Mouse (Mus musculus): Measurements from ENCODE around the gene Grm7. TPM values are rescaled to one million over a fixed set of nuclear protein-coding genes. Genes with fewer than 3 reads are reported as not detected.

Grm7 gene
- total RNA-seq, 1 experiment from 2014 or later = not detected

DNA sequence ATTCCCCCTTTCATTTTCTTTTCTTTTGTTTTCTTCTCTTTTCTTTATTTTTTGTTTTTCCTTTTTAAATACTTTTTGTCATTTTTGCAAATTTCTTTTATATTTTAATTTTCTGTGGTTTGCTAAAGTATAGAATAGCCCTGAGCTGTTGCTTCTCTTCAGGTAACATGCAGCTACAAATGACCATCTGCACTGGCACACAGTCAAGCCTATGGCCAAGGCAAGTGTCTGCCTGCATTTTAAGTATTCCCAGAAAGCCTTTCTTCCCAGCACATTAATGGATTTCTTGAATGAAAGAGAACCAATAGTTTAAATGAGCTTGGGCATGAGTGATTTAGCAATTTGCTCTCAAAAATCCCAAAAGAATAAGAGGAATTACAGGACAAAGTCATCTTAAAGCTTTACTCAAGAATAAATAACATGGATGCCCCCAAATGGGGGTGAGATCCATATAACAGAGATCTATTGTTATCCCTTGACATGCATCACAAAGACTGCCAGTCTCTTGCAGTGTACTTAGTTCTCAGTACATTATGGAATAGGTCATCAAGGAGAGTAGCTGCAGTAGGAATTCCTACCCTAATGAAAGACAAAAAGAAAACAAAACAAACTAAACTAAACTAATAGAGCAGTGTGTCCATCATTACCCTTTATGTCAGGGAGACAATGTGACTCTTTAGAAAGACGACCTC lies 865.5 kb downstream of the Grm7 start:
- no peak for ATAC-seq (replicated peaks; ENCODE audit: low read depth, poor library complexity, severe bottlenecking)

DNA sequence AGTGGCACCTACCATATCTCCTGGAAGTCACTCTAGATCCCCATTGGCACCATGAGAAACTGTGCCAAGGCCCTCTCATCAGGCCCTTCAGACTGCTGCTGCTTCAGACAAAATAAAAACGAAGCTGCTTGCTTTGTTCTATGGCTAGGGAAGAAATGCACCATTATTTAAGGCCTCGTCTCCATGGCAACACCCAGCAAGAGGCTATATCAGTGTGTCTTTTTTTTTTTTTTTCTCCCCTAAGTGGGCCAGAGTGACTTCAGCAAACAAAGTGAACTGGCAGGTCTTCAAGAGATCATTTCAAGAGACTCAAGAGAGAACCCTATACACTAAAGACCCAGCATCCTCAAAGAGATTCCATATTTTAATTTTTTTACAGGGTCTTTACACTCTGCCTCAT lies 867.0 kb downstream of the Grm7 start:
- no peak for ATAC-seq (replicated peaks; ENCODE audit: low read depth, poor library complexity, severe bottlenecking)

DNA sequence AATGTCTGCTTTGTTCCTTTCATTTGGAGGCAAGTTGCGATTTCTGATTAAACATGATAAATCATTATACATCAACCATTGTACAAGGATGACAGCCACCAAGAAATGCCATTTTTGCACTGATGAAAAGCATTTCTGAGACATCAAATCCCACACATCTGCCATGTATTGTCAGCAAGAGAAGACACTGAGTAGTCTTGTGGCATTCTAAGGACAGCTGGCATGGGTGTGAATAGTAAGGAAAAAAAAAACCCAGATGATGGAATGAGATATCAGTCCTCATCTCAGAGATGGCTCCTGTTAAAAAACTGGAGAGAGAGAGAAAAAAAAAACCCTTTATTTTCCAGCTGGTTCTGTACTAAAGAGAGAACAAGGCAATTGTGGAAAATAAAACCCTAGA lies 875.8 kb downstream of the Grm7 start:
- ATAC-seq (replicated peaks; ENCODE audit: low read depth, poor library complexity, severe bottlenecking) = no peak

DNA sequence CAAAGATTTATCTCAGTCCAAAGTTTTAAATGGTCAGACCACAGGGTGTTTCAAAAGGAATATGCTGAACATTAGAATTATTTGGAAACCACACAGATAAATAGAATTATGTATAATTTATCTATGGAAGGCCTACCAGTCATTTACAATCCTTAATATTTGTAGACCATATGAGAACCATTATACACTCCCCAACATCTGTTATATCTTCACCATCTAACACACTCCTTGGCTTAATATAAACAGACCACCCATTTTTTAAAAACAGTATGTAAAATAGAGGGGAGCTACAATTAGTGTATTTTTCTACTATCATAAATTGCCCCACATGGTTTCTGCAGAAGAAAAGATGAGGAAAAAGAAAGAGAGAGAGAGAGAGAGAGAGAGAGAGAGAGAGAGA lies 876.7 kb downstream of the Grm7 start:
- ATAC-seq (replicated peaks; ENCODE audit: low read depth, poor library complexity, severe bottlenecking) = no peak

DNA sequence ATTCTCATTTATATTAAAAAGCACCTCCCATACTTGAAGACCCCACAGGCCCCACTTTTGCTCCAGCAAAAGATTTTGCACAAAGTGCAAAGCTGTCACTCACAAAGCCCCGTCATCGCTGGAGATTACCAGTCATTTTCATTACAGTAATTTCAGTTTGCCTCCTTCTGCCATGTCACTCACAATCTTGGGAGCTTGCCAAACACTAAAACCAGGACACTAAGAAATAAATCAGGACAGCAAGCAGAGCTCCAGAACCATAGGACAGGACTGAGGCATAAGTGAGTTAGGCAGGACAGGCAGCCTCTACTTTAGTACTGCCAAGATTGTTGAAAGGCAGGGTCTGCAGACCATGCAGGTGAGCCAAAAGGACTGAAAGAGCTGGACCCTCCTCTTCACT lies 884.6 kb downstream of the Grm7 start:
- no peak for ATAC-seq (replicated peaks; ENCODE audit: low read depth, poor library complexity, severe bottlenecking)

DNA sequence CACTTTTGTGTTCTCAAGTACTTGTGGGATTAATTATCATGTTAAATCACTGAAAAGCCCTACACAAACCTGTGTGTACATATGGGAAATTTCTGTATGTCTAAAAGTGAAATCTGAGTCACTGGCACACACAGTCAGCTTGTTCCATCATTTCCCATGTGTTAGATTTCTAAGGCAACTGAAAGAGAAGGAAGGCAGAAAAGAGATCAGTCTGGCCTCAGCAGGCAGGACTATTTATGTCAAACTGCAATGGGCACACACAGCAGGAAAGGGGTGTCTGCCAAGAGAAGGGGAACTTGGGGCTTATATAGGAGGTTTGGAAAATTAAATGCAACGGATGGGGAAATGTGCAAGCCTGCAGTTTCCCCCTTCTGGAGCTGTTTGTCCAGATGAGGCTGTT lies 913.2 kb downstream of the Grm7 start:
- no peak for ATAC-seq (replicated peaks; ENCODE audit: low read depth, poor library complexity, severe bottlenecking)

DNA sequence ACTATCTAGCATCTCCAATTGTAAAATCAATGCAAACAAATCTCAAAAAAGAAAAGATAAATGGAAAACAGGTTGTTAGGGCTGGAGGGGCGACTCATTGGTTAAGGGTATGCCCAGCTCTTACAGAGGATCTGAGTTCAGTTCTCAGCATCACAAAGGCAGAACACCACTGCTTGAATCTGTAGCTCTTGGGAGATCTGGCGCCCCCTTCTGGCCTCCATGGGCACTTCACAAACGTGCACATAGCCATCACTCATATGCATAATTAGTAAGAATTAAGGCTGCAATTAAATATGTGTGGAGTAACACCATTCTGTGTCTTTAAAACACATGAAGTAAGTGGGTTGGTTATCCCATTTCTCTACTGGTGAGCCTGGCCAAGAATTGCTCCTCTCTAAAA lies 914.1 kb downstream of the Grm7 start:
- no peak for ATAC-seq (replicated peaks; ENCODE audit: low read depth, poor library complexity, severe bottlenecking)

DNA sequence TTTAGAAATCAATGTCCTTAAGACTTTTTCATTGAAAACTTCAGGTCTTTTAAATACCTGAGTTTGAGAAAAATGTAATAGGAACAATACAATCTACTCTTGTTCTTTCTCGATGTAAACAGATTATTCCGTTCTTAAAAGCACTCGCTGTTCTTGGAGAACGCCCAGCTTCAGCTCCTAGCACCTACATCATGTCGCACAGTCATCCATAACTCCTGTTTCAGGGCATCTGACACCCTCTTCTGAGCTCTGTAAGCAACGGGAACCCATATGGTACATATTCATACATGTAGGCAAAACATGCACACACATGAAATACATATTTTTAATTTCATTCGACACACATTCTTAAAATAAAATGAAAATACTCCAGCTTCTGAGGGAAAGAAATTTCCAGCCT lies 916.0 kb downstream of the Grm7 start:
- ATAC-seq (replicated peaks; ENCODE audit: low read depth, poor library complexity, severe bottlenecking) = no peak

DNA sequence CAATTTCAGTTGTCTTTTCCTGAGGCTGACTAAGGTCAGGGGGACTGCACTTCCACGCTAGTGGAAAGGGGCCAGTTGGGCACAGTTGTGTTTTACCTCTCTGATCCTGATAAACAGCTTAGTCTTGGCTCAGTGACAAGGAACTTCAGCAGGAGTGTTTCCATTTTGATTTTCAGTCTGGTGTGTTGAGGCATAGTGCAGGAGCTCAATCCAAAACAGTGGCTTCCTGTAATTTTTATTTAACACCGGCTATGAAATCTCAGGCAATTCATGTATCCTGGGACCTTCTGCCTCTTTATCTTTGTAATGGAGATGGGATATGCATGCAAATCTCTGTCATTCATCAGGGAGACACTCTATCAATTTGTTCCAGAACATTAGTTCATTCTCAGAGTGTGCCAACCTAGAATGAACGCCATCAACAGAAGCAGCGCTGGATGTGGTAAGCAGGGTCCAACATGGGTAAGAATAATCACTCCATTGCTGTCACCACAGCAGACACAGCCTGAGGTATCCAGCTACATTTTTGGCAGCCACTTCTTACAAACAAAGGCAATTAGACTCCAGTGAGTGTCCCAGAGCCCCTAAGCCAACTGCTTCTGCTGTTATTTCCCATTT lies 926.2 kb downstream of the Grm7 start:
- no peak for ATAC-seq (replicated peaks; ENCODE audit: low read depth, poor library complexity, severe bottlenecking)

DNA sequence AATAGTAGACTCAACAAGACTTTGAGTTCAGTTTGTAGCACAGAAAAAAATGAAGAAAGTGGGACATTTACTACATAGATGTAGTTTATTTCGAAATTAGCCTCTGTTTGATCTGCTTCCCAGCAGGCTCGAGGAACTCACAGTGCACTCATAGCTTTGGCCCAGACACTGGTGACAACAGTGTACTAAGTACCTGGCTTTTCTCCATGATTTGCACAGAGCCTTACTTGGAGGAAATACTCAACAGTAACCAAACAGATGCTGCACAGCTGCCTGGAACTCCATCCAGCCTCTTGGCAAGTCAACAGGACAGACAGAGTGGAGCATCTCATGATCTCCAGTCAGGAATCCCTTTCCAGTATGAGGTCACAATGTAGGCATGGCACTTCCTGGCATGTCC lies 939.5 kb downstream of the Grm7 start:
- no peak for ATAC-seq (replicated peaks; ENCODE audit: low read depth, poor library complexity, severe bottlenecking)

DNA sequence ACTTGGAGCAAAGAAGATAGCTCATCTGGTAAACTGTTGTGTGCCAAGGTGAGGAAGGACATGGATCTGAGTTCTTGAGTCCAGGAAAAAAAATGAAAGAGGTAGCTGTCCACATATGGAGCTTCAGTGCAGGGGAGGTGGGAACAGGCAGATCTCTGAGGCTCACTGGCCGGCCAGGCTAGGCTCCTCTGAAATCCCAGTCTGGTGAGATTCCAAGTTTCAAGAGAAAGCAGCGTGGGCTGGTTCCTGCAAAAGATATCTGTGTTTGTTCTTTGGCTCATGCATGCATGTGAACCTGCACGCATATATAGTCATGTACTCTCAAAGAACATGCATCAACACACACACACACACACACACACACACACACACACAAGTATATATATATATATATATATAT lies 942.2 kb downstream of the Grm7 start:
- no peak for ATAC-seq (replicated peaks; ENCODE audit: low read depth, poor library complexity, severe bottlenecking)

DNA sequence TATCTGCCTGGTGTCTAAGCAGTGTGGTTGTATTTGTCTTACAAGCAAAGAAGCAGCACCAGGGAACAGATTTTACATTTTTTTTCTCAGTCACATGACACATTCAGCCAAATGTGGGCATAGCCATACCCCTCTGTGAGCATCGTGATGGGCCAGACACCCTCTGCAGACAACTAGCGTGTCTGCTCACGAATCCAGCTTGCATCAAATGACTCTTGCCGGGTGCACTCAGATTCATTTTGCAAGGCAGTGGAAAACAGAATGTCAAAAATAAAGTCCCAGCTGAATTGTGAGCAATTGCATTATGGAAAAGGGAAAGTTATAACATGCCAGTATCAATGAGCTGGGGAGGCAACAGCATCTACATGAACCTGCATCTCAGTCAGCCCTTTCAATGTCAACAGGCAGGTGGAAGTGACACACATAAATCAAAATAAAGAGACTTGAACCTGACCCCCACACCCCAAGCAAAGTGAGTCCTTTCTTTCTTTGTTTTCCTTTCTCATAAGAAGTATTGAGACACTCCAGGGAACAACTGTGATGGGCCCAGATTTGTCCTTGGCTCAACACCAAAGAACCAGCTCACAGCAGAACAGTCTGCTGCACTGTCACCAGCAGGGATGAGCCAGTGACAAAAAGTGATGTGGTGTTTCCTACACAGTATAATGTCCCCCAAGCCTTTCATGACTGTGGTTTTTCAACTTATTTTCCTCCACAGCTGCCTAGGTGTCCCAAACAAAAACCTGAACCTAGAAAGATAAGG lies 956.7 kb downstream of the Grm7 start:
- ATAC-seq (replicated peaks; ENCODE audit: low read depth, poor library complexity, severe bottlenecking) = no peak

DNA sequence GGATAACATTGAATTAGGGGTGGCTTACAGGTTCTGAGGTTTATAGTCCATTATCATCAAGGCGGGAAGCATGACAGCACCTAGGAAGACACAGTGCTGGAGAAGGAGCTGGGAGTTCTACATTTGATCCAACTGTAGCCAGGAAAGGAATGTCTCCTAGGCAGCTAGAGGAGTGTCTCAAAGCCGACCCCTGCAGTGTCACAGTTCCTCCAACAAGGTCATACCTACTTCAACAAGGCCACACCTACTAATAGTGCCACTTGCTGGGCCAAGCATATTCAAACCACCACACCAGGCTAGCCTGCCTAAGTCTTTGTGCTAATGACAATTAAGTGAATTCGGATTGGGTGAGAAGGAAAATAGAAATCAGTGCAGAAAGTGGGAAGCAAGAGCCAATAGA lies 965.0 kb downstream of the Grm7 start:
- ATAC-seq (replicated peaks; ENCODE audit: low read depth, poor library complexity, severe bottlenecking) = no peak

DNA sequence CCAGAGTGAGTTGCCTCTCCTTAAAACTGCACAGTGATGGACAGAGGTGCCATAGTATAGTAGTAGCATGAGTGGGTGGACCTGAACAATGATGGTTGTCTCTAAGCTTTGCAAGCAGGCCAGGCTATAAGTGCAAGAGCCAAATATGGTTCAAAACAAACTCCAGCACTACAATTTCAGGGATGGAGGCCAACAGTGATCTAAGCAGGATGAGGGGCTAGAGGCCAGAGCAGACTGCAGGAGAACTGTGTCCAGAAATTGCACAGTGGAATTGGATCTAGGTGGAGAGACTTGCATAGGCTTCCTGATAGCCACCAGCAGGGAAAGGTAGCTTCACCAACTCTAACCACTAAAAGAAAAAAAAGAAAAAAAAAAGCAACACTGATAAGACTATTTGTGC lies 968.5 kb downstream of the Grm7 start:
- no peak for ATAC-seq (replicated peaks; ENCODE audit: low read depth, poor library complexity, severe bottlenecking)

Data from common myeloid progenitor, adult 5-6 weeks (primary cell).